Mouse (Mus musculus) lung, postnatal 25 days (tissue): ENCODE measurements at regions not wholly inside any gene's neighbourhood (a gene's known extent, or its start where the extent isn't known, plus 50 kb on each side); places are given as distances from the start of the nearest gene placed in this dataset.

Experiments used
- DNase-seq: peaks from one replicate; pipeline ENCODE4 v3.0.0; 2022; ENCODE audit warnings: low spot score

GRCm38 (mm10) chr13:53584504-53585130 is 111.7 kb upstream of the Msx2 start:
- DNase-seq = no peak

- no peak for DNase-seq
These were observed 81.2 kb upstream of the Msx2 start for GRCm38 (mm10) chr13:53553876-53554577.

GRCm38 (mm10) chr13:53553192-53553875 is 80.5 kb upstream of the Msx2 start:
- no peak for DNase-seq

- DNase-seq = peak; percentile 4
These were observed 75.5 kb upstream of the Msx2 start for GRCm38 (mm10) chr13:53548396-53548795.

- no peak for DNase-seq
These were observed 70.4 kb upstream of the Msx2 start for GRCm38 (mm10) chr13:53543291-53543690.

- no peak for DNase-seq
These were observed 66.9 kb upstream of the Msx2 start for GRCm38 (mm10) chr13:53539797-53540196.

- no peak for DNase-seq
These were observed 65.1 kb upstream of the Msx2 start for GRCm38 (mm10) chr13:53537937-53538336.

- DNase-seq = no peak
These were observed 63.0 kb upstream of the Msx2 start for GRCm38 (mm10) chr13:53535781-53536425.

GRCm38 (mm10) chr13:53533738-53534137 is 60.9 kb upstream of the Msx2 start:
- no peak for DNase-seq

GRCm38 (mm10) chr13:53526880-53527279 is 54.0 kb upstream of the Msx2 start:
- DNase-seq = no peak

GRCm38 (mm10) chr13:53522807-53523206 is 49.9 kb upstream of the Msx2 start:
- DNase-seq = no peak
